Mouse (Mus musculus) lung, postnatal 36 days (tissue): ENCODE measurements around the gene Map7.
A peak's percentile ranks its signal among the peaks of the same experiment; 100 is the strongest.

Experiments
- DNase-seq: peaks from one replicate; pipeline ENCODE4 v3.0.0; 2022; ENCODE audit warnings: mixed read lengths

Gene Map7

DNA sequence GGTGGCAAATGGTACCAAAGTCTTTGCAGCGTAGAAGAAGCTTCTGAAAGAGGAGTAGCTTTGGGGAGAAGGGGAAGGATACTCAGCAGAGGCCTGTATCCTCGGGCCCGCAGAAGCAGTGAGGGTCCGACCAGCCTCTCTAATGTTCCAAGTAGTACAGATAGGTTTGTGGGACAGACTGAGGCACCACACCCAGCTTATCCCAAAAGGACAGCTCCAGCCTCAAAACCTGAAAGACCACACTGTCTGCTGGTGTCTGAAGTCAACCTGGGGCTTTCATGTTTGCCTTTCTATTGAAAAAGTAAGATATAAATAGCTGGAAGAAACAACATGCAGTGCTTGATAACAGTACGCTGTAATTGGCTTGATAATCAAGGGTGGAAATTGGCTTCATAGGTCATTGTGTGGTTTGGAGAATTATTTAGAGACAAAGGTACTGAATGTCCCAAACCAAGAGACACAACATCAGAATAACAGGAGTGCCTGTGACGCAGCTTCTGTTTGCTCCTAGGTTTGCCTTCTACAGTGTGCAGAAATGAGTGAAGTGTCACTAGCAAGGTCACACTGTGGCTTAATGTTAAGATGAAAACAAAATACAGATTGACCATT is 42.0 kb downstream of the Map7 start:
- no peak for DNase-seq

DNA sequence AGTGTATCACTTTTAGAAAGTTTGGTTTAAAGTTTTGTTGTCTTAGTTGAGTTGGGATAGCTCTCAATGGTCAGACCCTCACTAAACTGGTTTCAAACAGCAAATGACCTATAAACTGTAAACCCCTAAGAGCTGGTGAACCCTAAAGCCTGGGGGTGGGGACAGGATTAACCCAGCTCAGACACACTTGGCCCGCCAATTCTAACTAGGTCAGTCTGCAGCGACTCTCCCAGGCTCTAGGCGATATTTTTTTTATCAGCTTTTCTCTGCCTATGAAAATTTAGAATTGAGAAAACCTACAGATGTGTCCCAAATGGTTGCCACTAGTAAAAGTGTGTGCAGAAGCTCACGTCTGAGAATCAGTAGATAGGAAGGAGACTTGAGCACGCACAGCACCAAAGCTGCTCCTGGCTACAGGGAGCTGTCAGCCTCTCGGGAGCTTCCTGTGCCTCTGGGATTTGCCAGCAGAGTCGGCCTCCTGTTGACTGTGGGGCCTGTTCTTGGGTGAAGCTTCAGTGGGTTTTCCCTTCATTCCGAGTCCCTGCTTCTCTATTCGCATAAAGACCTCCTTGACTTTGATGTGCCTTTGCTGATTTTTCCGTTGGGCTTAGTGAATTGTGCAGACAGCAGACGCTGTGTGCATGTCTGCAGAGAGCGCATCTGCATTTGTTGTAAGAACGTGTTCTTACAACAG is 46.7 kb downstream of the Map7 start:
- DNase-seq: no peak

DNA sequence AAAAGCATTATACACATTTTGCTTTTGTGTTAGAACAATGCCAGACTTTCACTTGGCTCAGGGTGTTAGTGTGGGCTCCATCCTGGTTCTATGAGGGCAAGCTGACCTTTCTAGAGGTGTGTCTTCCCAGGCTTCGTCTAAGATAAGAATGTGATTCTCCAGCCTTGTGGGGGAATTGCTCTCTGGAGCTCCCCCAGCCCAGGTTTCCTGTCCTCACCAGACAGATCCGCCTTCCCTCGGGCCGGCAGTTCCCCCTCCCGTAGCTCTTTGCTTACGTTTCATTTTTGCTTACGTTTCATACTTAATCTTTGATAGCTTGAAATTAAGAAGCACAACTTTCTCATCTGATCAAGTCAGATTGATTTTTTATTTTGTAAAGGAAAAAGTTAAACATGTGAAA is 48.8 kb downstream of the Map7 start:
- no peak for DNase-seq

DNA sequence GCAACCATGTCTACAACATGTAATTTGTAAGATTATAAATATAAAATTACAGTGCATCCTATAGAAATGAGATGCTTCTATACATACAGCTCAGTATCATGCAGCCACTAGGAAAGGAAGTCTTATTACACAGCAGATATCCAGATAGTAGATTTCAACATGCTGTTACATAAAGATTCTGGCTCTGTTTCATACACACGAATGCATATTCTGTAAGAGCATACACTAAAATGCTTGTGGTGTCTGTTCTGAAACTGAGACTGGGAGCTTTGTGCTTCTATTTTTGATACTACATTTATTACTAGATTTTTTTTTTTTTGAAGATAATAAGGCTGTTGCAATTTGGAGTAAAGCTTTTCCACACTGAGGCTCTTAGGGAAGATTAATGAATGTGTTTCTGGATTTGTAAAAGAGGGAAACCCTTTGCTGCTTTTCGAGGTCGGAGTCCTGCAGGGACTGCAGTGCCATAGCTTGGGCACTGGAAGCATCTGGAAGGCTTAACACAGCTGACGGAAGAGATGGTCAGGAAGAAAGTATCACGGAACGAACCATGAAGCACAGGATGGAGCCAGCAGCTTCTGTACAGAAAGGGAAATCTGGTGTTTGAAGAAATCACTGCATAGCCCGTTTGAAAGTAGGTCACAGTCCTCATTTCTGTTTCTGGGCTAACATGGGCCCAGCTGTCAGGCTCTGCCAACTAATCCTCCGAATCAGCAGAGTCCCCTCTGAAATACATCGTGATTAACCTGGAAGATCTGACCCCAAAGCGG is 50.9 kb downstream of the Map7 start:
- DNase-seq: no peak

DNA sequence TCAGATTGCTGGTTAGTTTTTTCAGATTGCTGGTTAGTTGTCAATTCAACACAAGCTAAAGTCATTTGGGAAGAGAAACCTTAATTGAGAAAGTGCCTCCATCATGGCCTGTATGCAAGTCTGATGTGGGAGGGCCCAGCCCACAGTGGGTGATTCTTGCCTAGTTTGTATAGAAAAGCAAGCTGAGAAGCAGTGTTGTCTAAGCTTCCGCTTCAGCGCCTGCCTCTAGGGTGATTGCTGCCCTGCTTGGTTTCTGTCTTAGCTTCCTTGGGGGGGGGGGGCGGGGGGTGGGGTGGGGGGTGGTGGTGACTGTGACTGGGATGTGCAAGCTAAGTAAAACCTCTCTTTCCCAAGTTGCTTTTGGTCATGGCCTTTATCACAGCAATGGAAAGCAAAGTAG is 53.0 kb downstream of the Map7 start:
- no peak for DNase-seq

DNA sequence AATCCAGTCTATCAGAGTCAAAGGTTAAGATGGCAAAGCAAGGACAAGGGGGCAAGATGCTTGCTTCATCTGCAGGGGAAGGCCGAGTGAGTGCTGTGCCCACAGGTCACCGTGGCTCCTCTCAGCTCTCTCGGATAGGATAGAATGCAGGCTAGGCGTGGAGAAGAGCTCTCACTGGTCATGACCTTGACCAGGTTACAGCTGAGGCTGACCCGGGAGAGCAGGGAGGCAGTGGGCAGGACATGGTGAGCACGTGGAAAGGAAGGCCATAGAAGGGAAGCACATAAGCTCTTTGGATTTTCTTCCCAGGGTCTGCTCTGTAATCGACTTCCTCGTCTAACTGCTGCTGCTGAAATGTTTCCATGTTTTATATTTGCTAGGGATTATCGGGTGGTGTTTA is 53.9 kb downstream of the Map7 start:
- DNase-seq: no peak

DNA sequence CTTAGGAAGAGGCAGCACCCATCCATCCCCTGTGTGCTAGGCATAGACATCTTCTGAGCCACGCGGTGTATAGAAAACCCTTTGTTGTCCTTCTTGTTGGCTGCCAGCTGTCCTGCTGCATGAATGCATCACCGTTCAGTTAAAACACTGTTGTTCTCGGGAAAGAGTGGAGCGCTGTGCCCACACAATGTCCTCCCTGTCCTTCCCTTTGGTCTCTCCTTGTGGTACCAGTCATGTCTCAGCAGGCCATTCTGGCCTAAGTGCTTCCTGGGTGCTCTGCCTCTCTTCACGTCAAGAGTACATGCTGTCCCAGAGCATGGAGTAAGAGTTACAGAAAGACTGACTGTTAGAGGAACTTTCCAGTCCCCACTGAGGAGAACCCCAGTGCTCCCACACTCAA is 54.5 kb downstream of the Map7 start:
- peak; percentile 15 for DNase-seq

DNA sequence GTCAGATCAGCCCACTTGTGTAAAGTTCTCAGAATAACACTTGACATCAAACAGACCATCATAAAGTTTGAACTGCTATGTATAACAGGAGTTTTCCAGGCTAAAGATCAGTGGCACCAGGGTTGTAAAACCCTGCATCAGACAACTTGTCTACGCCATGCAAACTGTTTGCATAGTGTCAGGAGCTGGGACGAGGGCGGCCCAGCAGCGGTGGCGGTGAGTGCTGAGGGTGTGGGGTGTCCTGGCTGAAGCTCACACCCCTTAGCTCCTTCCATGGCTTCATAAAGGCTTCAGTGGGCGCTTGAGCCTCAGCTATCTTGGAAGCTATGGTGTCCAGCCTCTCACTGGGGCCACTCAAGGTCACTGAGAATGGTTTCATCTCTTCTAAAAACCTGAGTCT is 55.2 kb downstream of the Map7 start:
- no peak for DNase-seq

DNA sequence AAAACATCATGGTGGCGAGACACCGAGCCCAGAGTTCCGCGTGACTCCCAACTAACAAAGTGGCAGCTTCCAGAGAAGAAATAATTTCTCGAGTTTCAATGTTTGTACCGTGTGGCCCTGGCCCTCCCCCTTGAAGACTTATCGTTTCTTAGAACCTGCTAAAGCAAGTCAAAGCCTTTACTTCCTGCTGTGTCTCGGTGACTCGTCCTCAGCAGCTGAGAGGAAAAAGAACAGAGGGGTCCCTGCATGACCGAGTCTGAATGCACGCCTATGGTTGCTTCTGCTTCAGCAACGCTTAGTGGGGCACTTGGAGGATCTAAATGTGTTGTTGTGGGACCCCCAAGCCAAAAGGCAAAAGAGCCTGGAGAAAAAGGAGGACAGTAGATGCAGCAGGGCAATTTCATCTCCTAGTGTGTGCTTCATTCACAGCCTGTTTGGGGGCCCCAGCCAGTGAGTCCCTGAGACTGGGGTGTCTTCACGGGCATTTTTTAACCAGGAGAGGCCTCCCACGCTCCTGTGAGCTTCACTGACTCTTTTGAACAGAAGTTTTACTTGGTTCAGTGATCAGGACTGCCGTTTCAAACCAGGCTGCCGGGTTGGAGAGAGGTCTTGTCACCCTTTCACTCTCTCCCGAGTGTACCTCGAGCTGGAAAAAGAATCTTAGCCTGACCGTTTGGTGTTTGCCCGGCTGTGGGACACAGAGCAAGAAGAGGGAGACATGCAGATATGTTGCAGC is 56.6 kb downstream of the Map7 start:
- DNase-seq: no peak

DNA sequence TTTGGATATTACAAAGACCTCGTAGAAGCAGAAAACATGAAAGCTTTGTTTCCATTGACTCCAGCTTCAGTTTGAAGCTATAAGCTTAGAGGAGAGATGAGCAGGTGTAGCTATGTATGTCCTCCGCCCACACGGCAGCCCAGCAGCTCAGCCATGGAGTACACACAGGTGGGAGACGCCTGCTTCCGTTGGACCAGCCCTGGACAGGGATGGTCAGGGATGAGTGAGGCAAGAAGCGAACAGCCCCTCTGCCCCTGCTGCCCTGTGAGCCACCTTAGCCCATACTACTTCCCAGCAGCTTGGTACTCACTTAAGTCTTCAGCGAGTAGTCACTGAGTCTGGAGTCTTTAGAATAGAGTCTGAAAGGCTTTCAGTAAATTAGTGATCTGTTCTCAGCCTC is 58.7 kb downstream of the Map7 start:
- DNase-seq: no peak

DNA sequence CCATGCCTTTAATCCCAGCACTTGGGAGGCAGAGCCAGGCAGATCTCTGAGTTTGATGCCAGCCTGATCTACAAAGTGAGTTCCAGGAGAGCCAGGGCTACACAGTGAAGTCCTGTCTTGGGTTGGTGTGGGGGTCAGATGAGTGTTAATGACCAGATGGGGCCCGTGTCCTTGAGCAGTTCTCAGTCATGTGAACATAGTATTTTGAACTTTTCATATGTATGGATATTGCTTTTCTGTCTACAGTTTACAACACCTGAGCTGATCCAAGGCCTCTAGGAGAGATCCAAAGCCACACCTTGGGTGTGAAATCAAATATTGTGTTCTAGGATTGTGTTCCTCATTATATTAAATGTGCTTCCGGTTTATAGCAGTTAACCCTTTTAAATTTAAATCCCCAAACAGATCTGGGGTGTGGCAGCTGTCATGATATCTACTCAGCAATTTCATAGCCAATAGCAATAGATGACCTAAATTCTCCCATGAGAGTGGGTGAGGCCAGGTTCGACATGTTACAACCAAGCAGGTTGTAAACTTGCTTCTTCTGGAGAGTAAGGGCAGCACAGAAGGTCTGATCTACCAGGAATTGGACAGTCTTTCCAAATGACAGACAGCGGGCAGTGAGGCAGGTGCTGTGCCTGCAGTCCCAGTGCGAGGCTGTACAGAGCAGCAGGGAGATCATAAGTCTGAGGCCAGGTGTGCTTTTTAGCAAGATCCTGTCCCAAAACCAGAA is 61.5 kb downstream of the Map7 start:
- no peak for DNase-seq

DNA sequence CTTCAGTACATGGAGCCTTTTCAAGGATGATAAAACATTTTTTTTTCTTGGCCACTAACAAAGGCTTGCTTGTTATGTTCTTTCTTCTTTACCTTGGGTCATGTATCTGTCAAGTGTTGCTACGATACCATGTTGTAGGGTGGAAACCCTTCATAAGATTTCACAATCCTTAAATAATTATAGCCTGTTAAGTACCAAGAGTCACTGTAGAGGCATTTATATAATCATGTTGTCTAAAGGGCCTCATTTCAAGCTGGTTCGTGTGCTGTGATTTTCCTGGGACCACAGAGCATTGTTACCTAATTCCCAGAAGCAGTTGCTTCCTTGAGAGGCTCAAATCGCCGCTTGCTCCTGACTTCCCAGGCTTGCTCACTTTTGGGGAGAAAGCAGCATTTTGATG is 66.1 kb downstream of the Map7 start:
- peak; percentile 53 for DNase-seq

DNA sequence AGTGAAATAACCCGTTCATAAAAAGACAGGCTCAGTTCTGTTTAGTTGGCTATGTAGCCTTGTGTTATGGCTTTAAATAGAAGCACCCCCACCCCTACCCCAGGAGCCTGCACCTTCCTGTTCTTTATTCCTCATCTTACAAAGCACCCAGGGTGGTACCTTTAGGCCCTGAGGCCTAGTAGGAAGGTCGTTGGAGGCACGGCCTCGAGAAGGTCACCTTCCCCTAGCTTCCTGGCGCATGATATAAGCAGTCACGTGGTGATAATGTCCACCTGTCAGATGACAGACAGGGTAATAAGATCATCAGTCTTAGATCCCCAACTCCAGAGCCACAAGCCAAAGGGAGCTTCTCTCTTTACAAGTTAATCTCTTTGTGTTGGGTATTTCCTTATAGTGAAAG is 68.7 kb downstream of the Map7 start:
- DNase-seq: no peak

DNA sequence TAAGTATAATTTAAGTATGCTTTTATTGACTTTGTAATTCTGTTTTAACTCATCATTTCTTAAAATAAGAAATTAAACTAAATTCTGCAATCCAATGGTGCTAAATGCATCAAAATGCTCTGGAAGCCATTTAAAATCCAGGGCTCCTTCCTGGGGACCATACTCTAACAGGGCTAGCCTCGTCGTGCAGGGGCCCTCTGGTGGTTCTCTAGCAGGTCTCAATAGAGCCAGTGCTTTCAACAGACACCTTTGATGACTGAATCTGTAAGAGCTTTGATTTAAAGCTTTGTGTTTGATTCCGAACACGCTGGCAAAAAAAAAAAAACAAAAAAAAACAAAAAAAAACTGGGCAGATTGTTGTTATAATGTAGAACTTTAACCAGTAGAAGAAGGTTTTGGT is 70.6 kb downstream of the Map7 start:
- no peak for DNase-seq

DNA sequence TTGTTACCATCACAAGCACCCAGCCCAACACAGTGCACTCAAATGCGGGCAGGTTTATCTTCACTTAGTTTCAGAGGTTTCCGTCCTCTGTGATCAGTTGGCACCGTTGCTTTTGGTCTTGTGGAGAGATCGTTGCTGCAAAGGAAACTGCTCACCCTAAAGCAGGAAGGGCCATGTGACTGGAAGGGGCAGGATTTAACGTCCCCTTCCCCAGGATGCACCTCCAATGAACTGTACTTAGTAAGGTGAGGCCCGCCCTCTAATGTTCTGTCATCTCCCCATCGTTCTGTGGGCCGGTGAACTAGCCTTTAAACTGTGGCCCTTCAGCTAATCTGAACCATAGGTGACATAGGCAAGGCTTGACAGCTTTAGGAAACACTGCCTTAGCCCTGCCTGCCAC is 71.3 kb downstream of the Map7 start:
- no peak for DNase-seq

DNA sequence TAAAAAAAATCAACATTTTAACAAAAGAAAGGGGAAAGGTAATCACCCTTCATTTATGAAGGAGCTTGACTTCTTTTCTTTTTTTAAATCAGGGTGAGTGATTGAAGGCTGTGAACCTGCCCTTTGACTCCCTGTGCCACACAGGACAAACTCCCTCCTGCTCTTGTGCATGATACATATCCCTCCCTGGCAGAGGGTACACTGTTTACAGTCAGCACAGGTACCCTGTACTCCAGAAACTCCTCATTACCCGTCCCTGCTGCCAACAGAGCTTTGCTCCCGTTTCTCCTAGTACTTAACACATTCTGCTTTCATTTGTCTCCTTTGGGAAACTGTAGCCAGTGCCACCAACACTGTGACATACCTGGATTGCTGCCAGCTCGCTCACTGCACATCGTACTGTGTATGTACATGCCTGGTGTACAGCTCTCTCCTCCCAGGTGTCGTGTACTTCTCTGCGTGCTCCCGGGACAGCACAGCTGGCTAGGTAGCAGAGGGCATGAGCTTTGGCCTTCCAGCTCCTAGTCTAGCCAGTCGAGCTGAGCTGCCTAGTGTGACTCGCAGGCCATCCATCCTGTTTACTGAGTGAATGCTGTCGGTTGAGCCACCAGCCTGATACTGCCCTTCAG is 72.3 kb downstream of the Map7 start:
- no peak for DNase-seq

DNA sequence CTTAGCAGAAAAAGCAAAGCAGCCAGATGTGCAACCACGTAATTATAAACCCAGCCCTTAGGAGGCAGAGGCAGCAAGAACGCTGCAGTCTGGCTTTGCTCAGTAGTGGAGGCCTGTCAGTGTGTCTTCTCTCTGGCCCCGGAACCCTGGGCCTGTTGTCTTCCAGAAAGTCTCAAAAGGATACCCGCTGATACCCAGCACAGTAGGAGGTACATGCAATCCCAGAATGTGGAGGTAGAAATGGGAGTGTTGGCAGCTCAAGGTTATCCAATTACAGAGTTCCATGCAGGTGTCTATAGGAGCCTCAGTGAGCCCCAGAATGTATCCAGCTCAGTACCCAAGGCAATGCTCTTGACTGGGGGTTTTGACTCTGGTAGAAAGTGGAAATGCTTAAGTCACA is 73.7 kb downstream of the Map7 start:
- no peak for DNase-seq

DNA sequence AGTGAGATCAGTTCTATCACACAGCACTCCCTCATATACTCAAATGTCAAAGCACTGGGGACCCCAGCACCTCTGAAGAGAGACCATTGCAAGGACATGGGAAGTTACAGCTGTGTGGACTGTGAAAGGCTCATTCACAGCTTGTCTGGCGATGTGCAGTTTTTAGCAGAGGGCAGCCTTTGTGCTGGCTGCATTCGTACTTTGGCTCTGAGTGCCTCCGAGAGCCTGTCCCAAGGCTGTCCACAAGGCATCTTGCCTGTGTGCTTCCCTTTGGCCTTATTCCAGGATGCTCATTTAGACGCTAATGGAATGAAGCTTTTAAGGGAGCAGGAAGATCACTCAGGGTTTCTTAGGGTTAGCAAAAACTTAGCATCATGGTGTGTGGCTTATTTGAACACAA is 78.5 kb downstream of the Map7 start:
- DNase-seq: no peak

DNA sequence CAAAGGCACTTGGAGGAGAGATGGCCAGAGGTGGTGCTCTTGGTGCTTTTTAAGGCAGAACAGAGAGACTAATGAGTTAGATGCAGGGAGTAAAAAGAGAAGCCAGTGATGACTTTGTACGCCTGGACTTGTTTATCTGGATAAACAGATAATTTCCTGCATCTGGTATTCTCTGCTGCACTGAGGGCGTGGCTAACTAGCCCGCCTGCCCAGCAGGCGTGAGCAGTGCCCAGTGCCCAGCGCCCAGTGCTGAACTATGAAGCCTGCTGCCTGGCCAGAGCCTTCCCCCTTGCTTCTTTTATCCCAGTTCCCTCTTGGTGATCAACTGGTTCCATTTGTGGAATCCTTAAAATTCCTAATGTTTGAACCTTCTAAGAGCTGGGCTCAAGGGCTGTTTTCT is 81.8 kb downstream of the Map7 start:
- DNase-seq: no peak

DNA sequence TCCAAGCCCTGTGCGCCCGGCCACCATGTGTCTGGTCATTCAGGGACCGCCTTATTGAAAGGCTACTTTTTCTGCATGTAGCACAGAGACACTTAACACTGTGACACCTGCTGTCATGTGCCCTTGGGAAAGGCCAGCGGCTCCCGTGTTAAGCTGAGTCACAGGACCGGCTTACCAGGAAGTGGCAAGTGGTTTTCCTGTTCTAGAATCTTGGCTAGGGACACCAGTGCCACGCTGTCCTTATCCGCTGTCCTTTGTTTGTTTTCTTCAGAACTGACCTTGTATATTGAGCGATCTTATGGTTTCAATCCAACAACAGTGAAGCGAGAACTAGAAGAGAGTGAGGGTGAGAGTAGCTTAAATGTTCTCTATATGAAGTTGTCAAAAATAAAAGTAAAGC is 85.2 kb downstream of the Map7 start:
- peak; percentile 33 for DNase-seq

DNA sequence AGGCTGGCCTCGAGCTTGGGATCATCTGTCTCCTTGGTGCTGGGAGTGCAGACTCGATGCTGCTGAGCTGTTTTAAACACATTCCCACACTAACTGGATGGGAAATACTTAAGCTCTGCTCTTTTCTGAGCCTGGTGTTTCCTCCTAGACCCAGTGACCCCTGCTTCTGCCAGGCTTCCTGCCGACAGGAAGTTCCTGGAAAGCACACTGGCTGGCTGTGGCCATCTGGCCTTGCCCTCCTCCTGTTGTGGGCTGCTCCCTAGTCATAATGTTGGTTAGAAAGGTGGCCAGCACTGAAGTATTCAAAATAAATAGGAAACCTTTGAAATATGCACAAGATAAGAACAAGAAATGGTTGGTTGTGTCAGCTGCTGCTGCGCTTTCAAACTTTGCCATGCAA is 86.2 kb downstream of the Map7 start:
- DNase-seq: no peak

DNA sequence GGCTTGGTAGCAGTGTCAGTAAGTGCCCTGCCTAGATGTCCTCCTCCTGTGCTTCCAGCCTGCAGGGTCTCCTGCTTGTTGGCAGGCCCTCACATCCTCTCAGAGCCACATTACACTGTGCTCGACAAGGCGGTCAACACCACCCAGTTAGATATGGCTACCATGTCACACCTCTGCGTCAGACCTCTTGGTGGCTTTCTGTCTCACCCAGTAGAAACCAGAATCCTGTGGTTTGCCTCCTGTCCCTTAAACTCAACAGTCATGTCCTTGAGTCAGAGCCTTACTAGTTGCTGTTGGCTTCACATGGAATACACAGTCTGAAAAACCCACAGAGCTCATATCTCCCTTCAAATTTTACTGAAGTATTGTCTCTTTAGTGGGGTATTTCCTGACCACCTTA is 87.4 kb downstream of the Map7 start:
- no peak for DNase-seq

DNA sequence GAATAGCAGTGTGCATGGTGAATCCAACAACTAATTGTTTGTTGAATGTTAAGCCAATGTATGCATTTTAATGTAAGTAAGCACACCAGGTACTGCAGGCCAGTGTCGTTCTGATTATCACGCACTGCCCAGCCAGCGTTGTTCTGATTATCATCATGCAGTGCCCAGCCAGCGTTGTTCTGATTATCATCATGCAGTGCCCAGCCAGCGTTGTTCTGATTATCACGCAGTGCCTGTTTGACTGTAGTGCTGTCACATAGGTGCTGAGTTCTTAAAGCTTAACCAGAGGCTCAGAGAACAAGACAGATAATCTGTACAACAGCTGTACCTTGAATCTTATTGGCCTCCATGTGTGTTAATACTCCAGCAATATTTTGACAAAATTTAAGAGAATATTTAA is 88.0 kb downstream of the Map7 start:
- DNase-seq: no peak
